Mouse (Mus musculus) mature B cell (primary cell): Measurements from ENCODE around the gene Lhx1.

Experiments used
- in situ Hi-C: fragments of 300-500 bp; cut with MboI; formaldehyde crosslinking; loops from 2 replicates; pipeline ENCODE4 v1.14.3; 2019

Gene Lhx1

DNA sequence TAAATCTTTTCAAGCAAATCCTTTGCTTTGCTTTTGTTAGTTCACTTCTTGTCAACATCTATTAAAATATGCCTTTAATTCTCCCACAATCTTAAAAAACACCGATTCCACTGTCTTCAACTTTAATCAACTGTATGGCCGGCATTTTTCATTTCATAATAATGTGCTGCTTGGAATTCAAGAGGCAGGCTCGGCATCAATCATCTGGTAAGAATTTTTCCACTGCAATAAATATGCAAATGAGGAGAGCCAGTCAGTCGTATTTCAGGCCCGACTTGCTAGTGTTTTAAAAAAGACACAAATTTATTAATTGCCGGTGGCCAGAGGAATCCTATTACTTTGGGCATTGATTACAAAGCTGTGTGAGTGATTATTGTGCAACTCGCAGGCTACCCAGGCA, 43.7 kb downstream of the Lhx1 start:
- in situ Hi-C loops: no loop called here

GRCm38 (mm10) chr11:84480451-84480850, 44.9 kb downstream of the Lhx1 start:
- in situ Hi-C loops: no loop called here

DNA sequence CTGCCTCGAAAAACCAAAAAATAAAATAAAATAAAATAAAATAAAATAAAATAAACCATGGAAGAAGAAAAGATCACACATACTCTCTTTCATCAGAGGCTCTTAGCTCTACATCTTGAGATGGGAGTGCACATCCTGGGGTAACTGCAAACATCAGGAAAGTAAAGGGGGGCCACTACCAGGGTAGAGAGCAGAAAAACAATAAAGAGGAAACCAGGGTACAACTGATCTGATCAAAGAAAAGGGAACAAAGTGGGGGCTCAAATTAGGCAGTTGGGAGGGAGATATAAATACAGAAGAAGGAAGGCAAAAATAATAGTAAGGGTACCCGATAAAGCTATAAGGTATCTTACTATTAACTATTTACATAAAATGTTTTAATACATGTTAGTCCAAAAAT, 48.7 kb downstream of the Lhx1 start:
- in situ Hi-C loops: no loop called here

- in situ Hi-C loops: no loop called here
These were observed 49.3 kb downstream of the Lhx1 start for GRCm38 (mm10) chr11:84475991-84476390.

DNA sequence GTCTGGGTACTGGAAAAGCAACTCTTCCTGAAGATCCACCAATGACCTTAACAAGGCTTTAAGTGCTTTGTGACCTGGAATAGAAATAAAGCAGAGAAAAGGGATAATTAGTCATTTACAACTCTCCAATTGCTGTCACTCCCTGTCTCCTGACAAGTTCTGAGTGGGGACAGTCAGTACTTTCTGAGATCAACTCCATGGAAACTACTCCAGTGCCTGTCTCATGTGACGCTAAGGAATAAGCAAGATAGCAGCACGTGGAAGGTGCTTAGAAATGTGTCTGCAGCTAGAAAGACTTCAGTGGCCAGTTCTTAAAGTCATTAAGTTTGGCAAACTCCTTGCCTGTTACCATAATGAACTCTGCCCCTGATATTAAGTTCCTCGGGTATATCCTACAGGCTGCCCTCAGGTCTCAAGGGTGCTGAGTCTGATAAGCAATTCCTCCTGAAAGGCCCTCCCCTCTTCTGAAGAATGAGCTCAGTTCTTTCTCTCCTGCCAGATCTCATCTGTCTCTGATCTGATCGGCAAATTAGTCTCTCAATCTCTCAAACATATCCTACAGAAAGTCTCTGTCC, 52.2 kb downstream of the Lhx1 start:
- in situ Hi-C loops: no loop called here
